Mouse (Mus musculus): Measurements from ENCODE around the gene Lrmda.
A peak's percentile ranks its signal among the peaks of the same experiment; 100 is the strongest.

Lrmda gene

DNA sequence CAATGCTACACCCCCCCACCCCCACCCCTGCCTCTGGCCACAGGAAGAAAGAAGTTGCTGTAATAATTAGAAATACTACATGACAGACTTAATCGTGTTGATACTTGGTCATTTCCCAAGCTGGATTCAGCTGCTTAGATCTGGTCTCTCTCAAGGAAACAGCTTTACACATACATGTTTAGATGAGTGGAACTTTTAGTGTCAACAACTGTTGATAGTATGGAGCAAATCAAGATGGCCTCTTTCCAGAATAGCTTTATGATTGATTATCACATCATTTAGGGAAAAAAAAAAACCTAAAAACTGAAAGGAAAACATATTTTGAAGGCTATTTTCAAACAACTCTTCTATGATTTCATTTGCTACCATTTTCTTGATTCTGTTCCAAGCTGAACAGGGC lies 791.0 kb downstream of the Lrmda start:
- DNase-seq, result no peak

- DNase-seq, result no peak
These were observed 793.3 kb downstream of the Lrmda start for GRCm38 (mm10) chr14:22812824-22813223.

DNA sequence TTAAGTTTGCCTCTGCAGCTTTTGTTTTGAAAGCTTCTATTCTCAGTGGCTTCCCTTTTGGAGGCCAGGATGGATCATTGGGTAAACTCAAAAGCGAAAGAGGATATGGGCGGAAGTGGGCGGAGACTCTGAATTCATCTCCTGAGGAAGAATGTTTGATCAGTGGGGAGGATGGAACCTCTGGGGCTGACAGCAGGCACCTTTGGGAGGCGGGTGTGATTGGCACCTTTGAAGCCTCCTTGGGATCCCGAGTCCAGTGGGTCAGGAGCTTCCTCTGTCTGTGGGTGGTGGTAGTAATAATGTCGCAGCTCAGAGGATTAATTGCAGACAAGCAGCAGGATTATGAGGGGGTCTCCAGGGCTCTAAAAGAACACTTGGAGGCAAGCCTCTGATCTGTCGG lies 793.9 kb downstream of the Lrmda start:
- no peak for DNase-seq

DNA sequence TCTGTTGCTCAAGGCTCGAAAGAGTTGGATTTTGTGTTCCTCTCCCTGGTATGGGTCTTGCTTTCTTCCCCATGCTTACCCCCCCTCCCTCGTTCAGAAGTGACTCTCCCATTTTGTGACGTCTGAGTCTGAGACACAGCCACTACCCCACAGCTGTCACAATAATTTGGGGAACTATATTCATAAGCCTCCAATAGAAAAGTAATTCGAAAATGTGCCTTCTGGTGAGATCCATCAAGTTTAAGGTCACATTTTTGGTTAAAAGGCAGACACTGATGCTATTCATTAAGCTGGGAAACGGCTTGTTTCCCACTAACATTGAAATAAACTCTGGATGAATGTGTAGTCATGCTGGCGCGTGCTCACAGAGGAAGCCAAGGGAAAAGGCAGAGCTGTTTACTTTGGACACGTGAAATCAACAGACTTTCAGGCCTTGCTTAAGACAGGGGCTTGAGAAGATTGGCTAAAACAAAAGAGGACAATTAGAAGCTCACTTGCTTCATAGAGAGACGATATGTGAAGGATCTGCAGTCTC lies 795.4 kb downstream of the Lrmda start:
- no peak for DNase-seq

GRCm38 (mm10) chr14:22817346-22818201 lies 798.1 kb downstream of the Lrmda start:
- no peak for DNase-seq

GRCm38 (mm10) chr14:22818202-22818530 lies 798.7 kb downstream of the Lrmda start:
- no peak for DNase-seq

DNA sequence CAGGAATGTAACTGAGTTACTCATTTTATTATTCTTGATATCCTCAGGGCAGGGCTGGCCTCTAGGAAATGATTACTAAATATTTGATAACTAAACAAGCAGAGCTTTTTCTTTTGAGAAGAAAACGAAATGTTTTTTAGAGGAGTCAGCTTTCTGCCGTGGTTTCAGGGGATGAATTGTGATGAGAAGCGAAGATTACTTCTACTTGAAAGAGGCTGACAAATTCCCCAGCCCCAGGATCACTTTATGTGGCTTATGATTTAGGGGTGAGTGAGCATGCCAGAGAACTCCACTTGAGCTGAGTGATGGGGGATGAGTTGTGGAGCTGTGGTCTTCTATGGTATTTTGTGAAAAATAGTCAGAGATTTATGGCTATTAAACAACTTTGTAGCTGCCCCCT lies 803.4 kb downstream of the Lrmda start:
- no peak for DNase-seq

- no peak for DNase-seq
These were observed 807.3 kb downstream of the Lrmda start for GRCm38 (mm10) chr14:22826825-22827224.

- DNase-seq, result no peak
These were observed 817.5 kb downstream of the Lrmda start for GRCm38 (mm10) chr14:22837058-22837457.

DNA sequence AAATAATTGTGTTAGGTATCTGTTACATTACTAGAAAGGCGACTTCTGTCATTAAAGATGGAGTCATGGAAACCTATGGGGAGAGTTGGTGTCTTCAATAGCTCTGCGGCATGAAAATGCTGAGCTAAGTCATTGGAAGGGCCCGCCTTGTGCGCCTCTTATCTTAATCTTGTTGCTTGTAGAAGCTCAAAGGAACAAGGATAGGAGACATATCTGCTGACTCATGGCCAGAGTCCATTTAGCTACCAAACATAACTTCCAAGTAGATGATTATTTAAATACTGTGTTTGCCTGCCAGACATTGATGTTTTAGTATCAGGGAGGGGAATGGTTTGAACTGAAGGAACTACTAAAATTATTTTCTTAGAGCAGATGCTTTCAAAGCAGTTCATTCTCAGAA lies 821.6 kb downstream of the Lrmda start:
- no peak for DNase-seq

DNA sequence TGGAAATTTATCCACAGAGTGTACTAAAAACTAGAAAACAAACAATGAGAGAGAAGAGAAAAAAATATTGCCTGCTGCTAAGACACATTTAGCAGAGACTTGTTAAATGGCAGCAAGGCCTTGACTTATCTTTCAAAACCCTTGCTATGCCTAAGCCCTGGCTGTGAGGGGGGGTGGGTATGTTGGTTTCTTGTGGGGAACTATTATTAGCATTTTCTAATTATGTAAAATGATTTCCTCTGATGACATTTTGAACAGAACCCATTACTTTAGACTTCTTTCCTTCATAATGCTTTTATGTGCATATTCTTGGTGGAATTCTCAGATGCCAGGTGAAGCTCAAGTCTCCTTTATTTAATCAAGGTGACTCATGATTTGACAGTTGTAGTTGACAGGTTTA lies 824.5 kb downstream of the Lrmda start:
- no peak for DNase-seq

- DNase-seq, result no peak
These were observed 825.9 kb downstream of the Lrmda start for GRCm38 (mm10) chr14:22845401-22845800.

GRCm38 (mm10) chr14:22847011-22847786 lies 827.7 kb downstream of the Lrmda start:
- no peak for DNase-seq

GRCm38 (mm10) chr14:22849108-22849507 lies 829.6 kb downstream of the Lrmda start:
- no peak for DNase-seq

DNA sequence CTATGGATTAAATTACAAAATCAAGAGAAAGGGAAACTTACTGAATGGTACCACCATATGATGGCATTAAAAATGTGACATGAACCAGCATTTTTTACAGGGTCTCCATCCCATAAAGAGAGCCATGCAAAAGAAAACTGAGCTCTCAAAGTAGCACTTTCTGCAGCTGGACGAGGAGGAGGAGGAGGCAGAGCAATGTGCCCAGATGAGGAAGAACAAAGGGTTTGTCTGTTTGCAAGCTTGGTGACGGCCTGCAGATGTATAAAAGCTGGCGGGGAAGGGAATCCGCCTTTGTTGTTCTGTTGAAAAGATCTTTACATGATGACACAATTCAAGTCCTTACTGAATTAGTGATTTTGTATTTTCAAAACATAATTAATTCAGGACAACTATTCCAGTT lies 841.1 kb downstream of the Lrmda start:
- DNase-seq, result no peak

- DNase-seq, result no peak
These were observed 844.6 kb downstream of the Lrmda start for GRCm38 (mm10) chr14:22864132-22864531.

DNA sequence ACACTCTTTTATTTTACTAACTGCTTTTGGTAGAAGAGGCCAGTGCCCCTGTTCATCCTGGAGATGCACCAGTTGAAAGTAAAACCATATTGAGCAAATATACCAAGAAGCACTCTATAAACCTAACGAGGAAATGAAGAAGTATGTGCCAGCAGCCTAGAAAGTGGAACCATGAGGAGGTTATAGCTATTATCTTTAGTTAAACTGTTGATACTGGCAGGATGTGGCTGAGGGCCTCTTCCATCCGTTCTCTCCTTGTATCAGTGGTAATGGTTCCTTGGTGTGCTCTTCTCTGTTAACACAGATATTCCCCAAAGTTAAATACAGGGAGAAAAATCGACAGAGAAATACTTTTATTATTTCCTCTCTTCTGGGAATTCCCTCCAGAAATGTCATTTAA lies 855.1 kb downstream of the Lrmda start:
- no peak for DNase-seq

- no peak for DNase-seq
These were observed 867.7 kb downstream of the Lrmda start for GRCm38 (mm10) chr14:22887182-22887581.

- no peak for DNase-seq
These were observed 879.8 kb downstream of the Lrmda start for GRCm38 (mm10) chr14:22899312-22899711.

DNA sequence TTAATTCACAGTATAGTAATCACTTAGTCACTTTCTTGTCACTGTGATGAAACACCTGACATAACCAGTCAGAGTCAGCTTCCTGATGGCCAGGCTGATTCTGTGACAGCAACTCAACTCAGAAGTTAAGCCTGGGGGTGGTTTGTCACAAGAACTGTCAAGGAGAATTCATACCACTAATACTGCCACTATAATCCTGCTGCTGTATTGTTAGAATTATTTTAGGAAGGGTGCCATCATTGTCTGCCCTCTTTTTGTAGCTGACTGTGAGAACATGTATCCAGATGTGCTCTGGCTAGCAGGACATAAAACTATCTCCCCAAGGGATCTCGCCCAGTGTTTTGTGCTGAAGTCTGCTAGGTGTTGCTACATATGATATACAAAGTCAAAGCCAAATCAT lies 882.6 kb downstream of the Lrmda start:
- DNase-seq, result no peak

- no peak for DNase-seq
These were observed 883.4 kb downstream of the Lrmda start for GRCm38 (mm10) chr14:22902914-22903313.

DNA sequence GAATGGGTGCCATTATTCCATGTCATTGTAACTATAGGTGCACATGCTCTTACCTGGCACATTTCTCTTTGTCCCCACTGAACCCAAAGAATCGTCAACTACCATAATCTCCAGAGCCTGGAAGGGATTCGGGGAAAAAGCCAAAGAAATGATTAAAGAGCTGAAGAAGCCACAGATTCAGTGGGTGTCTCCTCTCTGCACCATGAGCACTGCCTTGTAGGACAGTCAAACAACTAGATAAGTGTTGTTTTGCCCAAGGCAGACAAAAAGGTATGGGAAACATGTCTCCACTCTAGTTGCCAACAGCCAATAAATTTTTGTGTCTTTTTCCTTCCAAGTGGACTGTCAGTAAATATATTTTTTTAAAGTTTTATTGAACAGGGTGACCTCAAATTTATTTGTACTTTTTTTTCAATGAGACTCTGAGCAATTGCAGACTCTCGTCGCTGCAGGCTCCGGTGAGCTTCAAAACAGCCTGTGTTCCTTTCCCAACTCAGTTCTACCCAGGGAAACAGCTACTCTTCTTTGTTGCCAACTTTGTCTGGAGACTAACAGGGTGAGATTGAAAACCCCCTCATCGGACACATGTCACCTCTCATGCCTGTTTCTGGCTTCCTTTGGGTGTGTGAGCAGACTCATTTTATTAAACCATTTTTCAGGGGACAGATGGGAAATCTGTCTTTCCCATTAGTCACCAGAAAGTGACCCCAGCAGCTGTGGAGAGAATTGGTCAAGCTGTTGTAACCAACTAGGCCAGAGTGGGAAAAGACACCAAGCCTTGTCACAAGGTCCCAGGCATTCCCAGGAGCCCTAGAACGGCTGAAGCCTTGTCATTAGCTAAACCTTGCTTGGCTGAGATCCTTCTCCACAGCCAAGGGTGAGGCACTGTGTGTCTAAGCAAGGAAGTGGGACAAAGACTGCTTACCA lies 886.5 kb downstream of the Lrmda start:
- DNase-seq, result no peak

DNA sequence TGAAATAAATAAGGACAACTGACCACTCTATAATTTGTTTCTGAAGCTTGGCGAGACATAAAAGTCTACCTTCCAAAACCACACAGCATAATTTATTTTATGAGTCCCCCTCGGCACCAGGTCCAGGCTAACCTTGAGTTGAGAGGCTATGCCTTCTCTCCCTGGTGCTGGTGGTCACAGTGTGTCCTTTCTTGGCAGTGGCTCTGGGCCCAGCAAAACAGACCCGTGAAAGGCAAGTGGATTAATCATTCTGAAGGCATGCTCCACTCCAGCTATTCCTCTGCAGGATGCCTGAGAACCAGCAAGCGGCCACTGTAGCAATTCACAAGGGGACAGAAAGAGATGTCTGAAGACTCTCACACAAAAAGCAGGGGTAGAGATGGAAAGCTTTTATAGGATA lies 887.2 kb downstream of the Lrmda start:
- DNase-seq, result peak; percentile 2 to 10
